Mouse (Mus musculus) kidney, postnatal 36 days (tissue): ENCODE results near the gene Nrp2.

Experiments used
- DNase-seq, 2 experiments: peaks; one replicate each; pipeline ENCODE4 v3.0.0; 2021 to 2022; ENCODE audit warnings: mixed read lengths in 2 of 2

Gene Nrp2

GRCm38 (mm10) chr1:62786255-62786654 is 83.2 kb downstream of the Nrp2 start:
- DNase-seq = peak; percentile 65 to 84

GRCm38 (mm10) chr1:62787546-62787945 is 84.5 kb downstream of the Nrp2 start:
- DNase-seq = no peak

- no peak for DNase-seq
These were observed 91.3 kb downstream of the Nrp2 start for GRCm38 (mm10) chr1:62794223-62794895.

GRCm38 (mm10) chr1:62794896-62795255 is 91.8 kb downstream of the Nrp2 start:
- no peak for DNase-seq

- peak; percentile 64 to 88 for DNase-seq
These were observed 92.4 kb downstream of the Nrp2 start for GRCm38 (mm10) chr1:62795307-62796037.

GRCm38 (mm10) chr1:62796038-62796647 is 93.1 kb downstream of the Nrp2 start:
- DNase-seq = peak in 1 of 2 experiments; percentile 28

- DNase-seq = no peak
These were observed 96.3 kb downstream of the Nrp2 start for GRCm38 (mm10) chr1:62799427-62799826.

GRCm38 (mm10) chr1:62800351-62800750 is 97.3 kb downstream of the Nrp2 start:
- DNase-seq = no peak

GRCm38 (mm10) chr1:62801429-62801828 is 98.3 kb downstream of the Nrp2 start:
- DNase-seq = no peak

GRCm38 (mm10) chr1:62801842-62802241 is 98.8 kb downstream of the Nrp2 start:
- DNase-seq = no peak

GRCm38 (mm10) chr1:62803544-62803943 is 100.5 kb downstream of the Nrp2 start:
- DNase-seq = no peak

- DNase-seq = no peak
These were observed 102.9 kb downstream of the Nrp2 start for GRCm38 (mm10) chr1:62806014-62806413.

- DNase-seq = no peak
These were observed 105.3 kb downstream of the Nrp2 start for GRCm38 (mm10) chr1:62808395-62808794.

GRCm38 (mm10) chr1:62809601-62810228 is 106.6 kb downstream of the Nrp2 start:
- no peak for DNase-seq

GRCm38 (mm10) chr1:62811141-62811540 is 108.1 kb downstream of the Nrp2 start:
- DNase-seq = peak in 1 of 2 experiments; percentile 24

GRCm38 (mm10) chr1:62812701-62813684 is 109.9 kb downstream of the Nrp2 start:
- no peak for DNase-seq

- DNase-seq = no peak
These were observed 110.9 kb downstream of the Nrp2 start for GRCm38 (mm10) chr1:62813938-62814337.

- no peak for DNase-seq
These were observed 114.5 kb downstream of the Nrp2 start for GRCm38 (mm10) chr1:62817566-62817965.

- peak in 1 of 2 experiments; percentile 52 for DNase-seq
These were observed 117.1 kb downstream of the Nrp2 start for GRCm38 (mm10) chr1:62820170-62820569.

GRCm38 (mm10) chr1:62821509-62822398 is 118.7 kb downstream of the Nrp2 start:
- DNase-seq = peak in 1 of 2 experiments; percentile 41
